Mouse (Mus musculus): ENCODE data around the gene Arvcf. TPM values are rescaled to one million over a fixed set of nuclear protein-coding genes. Genes with fewer than 3 reads are reported as not detected.
A peak's percentile ranks its signal among the peaks of the same experiment; 100 is the strongest.

Arvcf gene
- polyA plus RNA-seq, 1 experiment from 2014 or later: 26.6 TPM

DNA sequence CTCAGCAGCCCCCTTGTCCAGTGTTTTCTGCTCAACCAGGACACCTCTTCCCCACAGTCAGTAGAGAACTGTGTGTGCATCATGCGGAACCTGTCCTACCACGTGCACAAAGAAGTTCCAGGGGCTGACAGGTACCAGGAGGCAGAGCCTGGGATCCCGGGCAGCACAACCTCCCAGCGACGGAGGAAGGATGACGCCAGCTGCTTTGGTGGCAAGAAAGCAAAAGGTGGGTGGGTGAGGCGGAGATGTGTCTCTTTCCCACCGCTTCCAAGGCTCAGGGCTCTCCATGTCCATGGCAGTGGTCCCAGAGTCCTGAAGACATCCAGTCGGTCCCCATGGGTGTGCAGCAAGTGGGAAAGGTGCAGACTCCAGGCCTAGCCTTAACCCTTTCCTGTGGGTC lies 52.0 kb downstream of the Arvcf start:
- no peaks in the 10 kb centered on the region for H3K27me3 ChIP-seq (ENCODE audit: control insufficient read depth, insufficient read depth, low read length)
- ATAC-seq (replicated peaks; ENCODE audit: insufficient number of reproducible peaks, low FRiP score, low TSS enrichment, low read depth): no peak
- H3K4me1 ChIP-seq (ENCODE audit: control insufficient read depth, insufficient read depth, low read length): peaks cover 11% of the 10 kb centered on the region
- DNase-seq (ENCODE audit: low spot score): no peak
- H3K27ac ChIP-seq (replicated peaks; ENCODE audit: low read depth, low read length): no peak overlapping the region
- no peak overlapping the region for H3K4me2 ChIP-seq (ENCODE audit: low read depth, low read length)
- peaks cover 18% of the 10 kb centered on the region for H3K36me3 ChIP-seq (replicated peaks; ENCODE audit: control insufficient read depth, insufficient read depth, low read depth, low read length)
- no peak overlapping the region for H3K4me3 ChIP-seq (ENCODE audit: low read depth, low read length)
- WGBS: 71% methylated on average over 9 of the region's 9 CpGs
- no peaks in the 10 kb centered on the region for H3K9me3 ChIP-seq (replicated peaks; ENCODE audit: control insufficient read depth, low read length)
- no peak overlapping the region for H3K9ac ChIP-seq (replicated peaks; ENCODE audit: low read length)

DNA sequence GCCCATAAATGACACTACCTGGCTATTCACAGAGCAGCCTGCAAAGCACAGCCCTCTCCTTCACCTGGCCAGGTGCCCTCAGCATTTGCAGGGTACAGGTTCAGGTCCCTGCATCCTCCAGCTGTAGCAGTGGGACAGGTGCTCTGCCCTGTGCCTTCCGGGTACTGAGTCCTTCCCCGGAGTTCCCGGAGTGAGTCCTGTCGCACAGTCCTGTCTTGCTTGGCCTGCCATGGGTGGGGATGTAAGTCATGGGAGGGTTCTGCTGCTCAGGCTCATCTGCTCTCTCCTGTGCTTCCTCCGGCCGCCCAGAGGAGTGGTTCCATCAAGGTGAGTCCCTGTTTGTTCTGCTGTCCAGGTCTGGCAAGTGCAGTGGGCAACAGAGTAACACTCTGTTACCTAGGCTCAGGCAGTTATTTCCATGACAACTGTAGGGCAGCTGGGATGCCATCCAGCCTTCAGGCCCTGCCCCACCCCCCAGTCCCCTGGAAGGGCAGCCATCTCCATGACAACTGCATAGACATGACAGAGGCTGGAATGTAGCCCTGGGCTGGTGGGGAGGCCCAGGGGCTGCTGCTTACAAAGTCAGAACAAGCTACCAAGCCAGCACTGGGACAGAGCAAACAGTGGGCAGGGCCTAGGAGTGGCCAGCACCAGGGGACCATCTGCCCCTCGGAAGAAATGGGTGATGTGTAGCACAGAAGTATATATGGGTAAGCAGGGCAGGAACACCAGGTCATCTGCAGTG lies 52.7 kb downstream of the Arvcf start:
- peak; percentile 72 for DNase-seq (ENCODE audit: low spot score)
- 40% methylated on average over 7 of the region's 7 CpGs for WGBS
- peak; percentile 84 for ATAC-seq (replicated peaks; ENCODE audit: insufficient number of reproducible peaks, low FRiP score, low TSS enrichment, low read depth)
- Histone ChIP-seq H3K9ac (replicated peaks; ENCODE audit: low read length) (peak overlapping the region; percentile 13; the same call in 1 of the 2 replicates), H3K27ac (replicated peaks; ENCODE audit: low read depth, low read length) (peak overlapping the region; percentile 9; the same call in 1 of the 2 replicates), H3K4me3 (ENCODE audit: low read depth, low read length) (no peak overlapping the region), H3K27me3 (ENCODE audit: control insufficient read depth, insufficient read depth, low read length) (no peaks in the 10 kb centered on the region), H3K9me3 (replicated peaks; ENCODE audit: control insufficient read depth, low read length) (no peaks in the 10 kb centered on the region), H3K36me3 (replicated peaks; ENCODE audit: control insufficient read depth, insufficient read depth, low read depth, low read length) (peaks cover 20% of the 10 kb centered on the region), H3K4me2 (ENCODE audit: low read depth, low read length) (no peak overlapping the region; the same call in 1 of the 2 replicates), H3K4me1 (ENCODE audit: control insufficient read depth, insufficient read depth, low read length) (peaks cover 8% of the 10 kb centered on the region)

DNA sequence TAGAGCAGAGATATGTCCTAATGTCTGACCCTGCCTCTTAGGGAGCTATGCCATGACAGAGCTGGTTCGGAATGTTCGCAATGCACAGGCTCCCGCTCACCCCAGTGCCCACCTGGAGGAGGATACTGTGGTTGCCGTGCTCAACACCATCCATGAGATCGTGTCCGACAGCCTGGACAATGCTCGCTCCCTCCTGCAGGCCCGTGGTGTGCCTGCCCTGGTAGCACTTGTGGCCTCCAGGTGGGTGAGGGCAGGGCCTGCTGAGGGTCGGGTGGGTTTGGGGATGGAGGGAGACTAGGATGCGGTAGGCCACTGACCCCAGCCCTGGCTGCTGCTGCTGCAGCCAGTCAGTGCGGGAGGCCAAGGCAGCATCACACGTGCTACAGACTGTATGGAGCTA lies 55.3 kb downstream of the Arvcf start:
- Histone ChIP-seq H3K4me1 (ENCODE audit: control insufficient read depth, insufficient read depth, low read length) (peaks cover 8% of the 10 kb centered on the region), H3K36me3 (replicated peaks; ENCODE audit: control insufficient read depth, insufficient read depth, low read depth, low read length) (peaks cover 18% of the 10 kb centered on the region), H3K4me2 (ENCODE audit: low read depth, low read length) (no peak overlapping the region), H3K27ac (replicated peaks; ENCODE audit: low read depth, low read length) (no peak overlapping the region), H3K4me3 (ENCODE audit: low read depth, low read length) (no peak overlapping the region), H3K9me3 (replicated peaks; ENCODE audit: control insufficient read depth, low read length) (no peaks in the 10 kb centered on the region), H3K9ac (replicated peaks; ENCODE audit: low read length) (no peak overlapping the region), H3K27me3 (ENCODE audit: control insufficient read depth, insufficient read depth, low read length) (no peaks in the 10 kb centered on the region)
- ATAC-seq (replicated peaks; ENCODE audit: insufficient number of reproducible peaks, low FRiP score, low TSS enrichment, low read depth) (no peak), DNase-seq (ENCODE audit: low spot score) (no peak)
- WGBS: 91% methylated on average over 12 of the region's 12 CpGs

DNA sequence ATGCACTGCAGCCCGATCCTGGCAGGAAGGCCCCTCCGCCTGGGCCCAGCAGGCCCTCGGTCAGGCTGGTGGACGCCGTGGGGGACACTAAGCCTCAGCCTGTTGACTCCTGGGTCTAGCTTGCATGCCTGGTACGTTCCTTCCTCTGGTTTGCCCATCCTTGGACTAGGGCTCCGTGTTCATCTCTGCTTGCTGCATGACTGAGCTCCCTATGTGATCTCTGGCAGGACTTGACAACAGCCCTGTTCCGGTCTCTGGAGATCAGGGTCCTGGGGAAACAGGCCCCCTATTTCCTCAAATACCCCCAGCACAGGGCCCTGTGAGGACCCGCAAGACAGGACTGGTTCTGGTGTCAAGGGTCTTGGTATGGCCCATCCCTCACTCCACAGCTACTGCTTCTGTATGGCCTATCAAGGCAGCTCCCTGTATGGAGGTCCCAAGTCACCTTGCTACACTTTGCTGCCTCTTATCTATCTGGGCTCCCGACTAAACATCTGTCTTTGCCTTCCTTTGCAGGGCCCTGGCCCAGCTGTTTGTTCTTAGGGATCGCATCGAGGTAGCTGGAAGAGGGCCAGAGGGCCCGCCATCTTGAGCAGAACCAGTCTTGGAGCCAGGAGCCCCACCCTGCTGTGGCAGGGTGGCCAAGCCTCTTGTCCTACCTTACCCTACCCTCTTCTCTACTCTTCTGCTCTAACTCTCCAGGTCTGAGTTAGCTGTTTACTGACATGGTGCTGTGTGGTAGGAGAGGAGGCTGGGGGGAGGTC lies 57.3 kb downstream of the Arvcf start:
- Histone ChIP-seq H3K4me1 (ENCODE audit: control insufficient read depth, insufficient read depth, low read length) (peaks cover 7% of the 10 kb centered on the region), H3K4me2 (ENCODE audit: low read depth, low read length) (no peak overlapping the region), H3K9me3 (replicated peaks; ENCODE audit: control insufficient read depth, low read length) (no peaks in the 10 kb centered on the region), H3K27ac (replicated peaks; ENCODE audit: low read depth, low read length) (no peak overlapping the region), H3K36me3 (replicated peaks; ENCODE audit: control insufficient read depth, insufficient read depth, low read depth, low read length) (peaks cover 17% of the 10 kb centered on the region), H3K4me3 (ENCODE audit: low read depth, low read length) (no peak overlapping the region), H3K27me3 (ENCODE audit: control insufficient read depth, insufficient read depth, low read length) (no peaks in the 10 kb centered on the region), H3K9ac (replicated peaks; ENCODE audit: low read length) (no peak overlapping the region)
- WGBS: 88% methylated on average over 13 of the region's 13 CpGs
- DNase-seq (ENCODE audit: low spot score) (no peak), ATAC-seq (replicated peaks; ENCODE audit: insufficient number of reproducible peaks, low FRiP score, low TSS enrichment, low read depth) (no peak)

DNA sequence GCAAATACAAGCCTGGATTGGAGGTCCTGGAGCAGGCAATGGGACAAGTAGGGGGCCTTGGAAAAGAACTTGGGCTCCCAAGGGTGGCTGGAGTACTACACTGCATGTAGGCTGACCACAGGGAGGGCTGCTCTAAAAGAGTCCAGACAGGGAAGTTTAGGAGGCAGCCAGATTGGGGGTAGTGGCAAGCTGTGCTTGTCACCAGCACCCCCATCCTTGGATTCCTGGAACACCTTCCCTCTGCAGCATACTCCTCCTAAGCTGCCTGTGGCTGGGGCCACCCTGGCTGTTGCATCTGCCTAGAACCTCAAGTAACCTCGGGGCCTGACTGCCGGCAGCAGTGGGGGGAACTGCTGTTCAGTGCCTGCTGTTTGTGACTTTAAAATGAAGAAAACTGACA lies 57.9 kb downstream of the Arvcf start:
- Histone ChIP-seq H3K4me1 (ENCODE audit: control insufficient read depth, insufficient read depth, low read length) (peaks cover 1% of the 10 kb centered on the region), H3K4me2 (ENCODE audit: low read depth, low read length) (no peak overlapping the region), H3K9ac (replicated peaks; ENCODE audit: low read length) (no peak overlapping the region), H3K4me3 (ENCODE audit: low read depth, low read length) (no peak overlapping the region), H3K9me3 (replicated peaks; ENCODE audit: control insufficient read depth, low read length) (no peaks in the 10 kb centered on the region), H3K27ac (replicated peaks; ENCODE audit: low read depth, low read length) (no peak overlapping the region), H3K27me3 (ENCODE audit: control insufficient read depth, insufficient read depth, low read length) (no peaks in the 10 kb centered on the region), H3K36me3 (replicated peaks; ENCODE audit: control insufficient read depth, insufficient read depth, low read depth, low read length) (peaks cover 17% of the 10 kb centered on the region)
- DNase-seq (ENCODE audit: low spot score): no peak
- no peak for ATAC-seq (replicated peaks; ENCODE audit: insufficient number of reproducible peaks, low FRiP score, low TSS enrichment, low read depth)
- WGBS: 70% methylated on average over 2 of the region's 2 CpGs

DNA sequence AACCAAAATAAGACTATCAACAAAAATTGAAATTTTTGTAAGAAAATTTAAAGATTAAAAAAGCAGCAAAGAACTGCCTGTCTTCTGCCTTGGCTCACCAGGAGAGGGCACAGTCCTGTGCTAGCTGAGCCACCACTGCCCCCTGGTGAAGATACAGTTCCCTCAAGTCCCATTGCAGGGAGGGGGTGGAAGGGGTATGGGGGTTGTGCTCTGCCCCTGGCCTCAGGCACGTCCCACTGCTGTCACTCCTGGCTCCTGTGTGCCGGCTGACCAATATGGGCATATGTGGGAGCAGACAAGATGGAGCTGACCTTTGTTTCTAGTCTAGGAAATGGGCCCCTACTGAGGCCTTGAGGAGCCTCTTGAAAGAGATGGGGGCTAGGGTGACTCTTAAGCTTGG lies 58.3 kb downstream of the Arvcf start:
- no peak for ATAC-seq (replicated peaks; ENCODE audit: insufficient number of reproducible peaks, low FRiP score, low TSS enrichment, low read depth)
- Histone ChIP-seq H3K27ac (replicated peaks; ENCODE audit: low read depth, low read length) (no peak overlapping the region), H3K27me3 (ENCODE audit: control insufficient read depth, insufficient read depth, low read length) (no peaks in the 10 kb centered on the region), H3K4me1 (ENCODE audit: control insufficient read depth, insufficient read depth, low read length) (no peaks in the 10 kb centered on the region), H3K36me3 (replicated peaks; ENCODE audit: control insufficient read depth, insufficient read depth, low read depth, low read length) (peaks cover 17% of the 10 kb centered on the region), H3K4me3 (ENCODE audit: low read depth, low read length) (no peak overlapping the region), H3K9ac (replicated peaks; ENCODE audit: low read length) (no peak overlapping the region), H3K4me2 (ENCODE audit: low read depth, low read length) (no peak overlapping the region), H3K9me3 (replicated peaks; ENCODE audit: control insufficient read depth, low read length) (no peaks in the 10 kb centered on the region)
- DNase-seq (ENCODE audit: low spot score): peak; percentile 56
- WGBS: 12% methylated on average over 2 of the region's 2 CpGs

DNA sequence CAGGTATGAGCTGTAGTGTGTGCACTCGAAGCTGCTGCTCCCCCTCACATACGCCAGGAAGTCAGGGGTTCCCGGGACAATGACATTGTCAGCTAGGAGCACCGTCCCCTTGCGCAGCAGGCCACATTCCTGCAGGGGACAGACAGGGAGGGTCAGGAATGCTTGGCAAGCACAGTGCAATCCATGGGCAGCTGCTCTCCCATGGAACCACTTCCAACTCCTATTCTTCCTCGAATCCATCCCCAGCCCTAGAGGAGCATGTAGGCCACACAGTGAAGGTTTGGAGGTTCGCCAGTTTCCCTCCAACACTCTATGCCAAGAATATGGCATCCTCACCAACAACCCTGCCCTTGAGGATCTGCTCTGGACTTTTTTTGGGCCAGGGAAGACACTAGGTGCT lies 59.9 kb downstream of the Arvcf start:
- Histone ChIP-seq H3K36me3 (replicated peaks; ENCODE audit: control insufficient read depth, insufficient read depth, low read depth, low read length) (peaks cover 13% of the 10 kb centered on the region), H3K4me2 (ENCODE audit: low read depth, low read length) (no peak overlapping the region)
- WGBS: 84% methylated on average over 7 of the region's 7 CpGs

DNA sequence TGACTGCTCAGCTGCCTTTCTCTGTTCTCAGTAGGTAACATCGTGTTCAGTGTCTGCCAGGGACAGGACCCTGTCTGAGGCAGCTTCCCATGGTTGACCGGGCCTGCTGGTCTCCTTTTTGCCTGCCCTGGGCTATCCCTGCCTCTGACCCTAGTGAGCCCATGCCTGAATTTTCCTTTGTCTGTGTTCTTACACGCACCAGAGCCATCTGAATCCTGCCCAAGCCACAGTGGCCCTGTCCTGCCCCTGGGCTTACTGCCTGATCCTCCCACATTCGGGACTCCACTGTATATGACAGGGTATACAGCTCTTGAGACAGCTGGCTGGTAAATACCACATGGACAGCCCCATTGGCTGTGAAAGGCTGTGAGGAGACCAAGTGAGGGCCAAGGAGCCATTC lies 61.8 kb downstream of the Arvcf start:
- ATAC-seq (replicated peaks; ENCODE audit: insufficient number of reproducible peaks, low FRiP score, low TSS enrichment, low read depth) (no peak; the same call in 1 of the 2 replicates), DNase-seq (ENCODE audit: low spot score) (no peak)
- Histone ChIP-seq H3K4me2 (ENCODE audit: low read depth, low read length) (no peak overlapping the region), H3K27ac (replicated peaks; ENCODE audit: low read depth, low read length) (no peak overlapping the region), H3K4me3 (ENCODE audit: low read depth, low read length) (no peak overlapping the region), H3K27me3 (ENCODE audit: control insufficient read depth, insufficient read depth, low read length) (no peaks in the 10 kb centered on the region), H3K9me3 (replicated peaks; ENCODE audit: control insufficient read depth, low read length) (no peaks in the 10 kb centered on the region), H3K36me3 (replicated peaks; ENCODE audit: control insufficient read depth, insufficient read depth, low read depth, low read length) (peaks cover 7% of the 10 kb centered on the region), H3K9ac (replicated peaks; ENCODE audit: low read length) (no peak overlapping the region), H3K4me1 (ENCODE audit: control insufficient read depth, insufficient read depth, low read length) (no peaks in the 10 kb centered on the region)
- WGBS: 72% methylated on average over 4 of the region's 4 CpGs

More for the DNA sequence above, 59.9 kb downstream of the Arvcf start:
- DNase-seq (ENCODE audit: low spot score) (no peak), ATAC-seq (replicated peaks; ENCODE audit: insufficient number of reproducible peaks, low FRiP score, low TSS enrichment, low read depth) (no peak)
- Histone ChIP-seq H3K4me1 (ENCODE audit: control insufficient read depth, insufficient read depth, low read length) (no peaks in the 10 kb centered on the region), H3K4me3 (ENCODE audit: low read depth, low read length) (no peak overlapping the region), H3K9me3 (replicated peaks; ENCODE audit: control insufficient read depth, low read length) (no peaks in the 10 kb centered on the region), H3K9ac (replicated peaks; ENCODE audit: low read length) (no peak overlapping the region), H3K27ac (replicated peaks; ENCODE audit: low read depth, low read length) (no peak overlapping the region), H3K27me3 (ENCODE audit: control insufficient read depth, insufficient read depth, low read length) (no peaks in the 10 kb centered on the region)
